Mouse (Mus musculus): ENCODE results near the gene Gpr107. TPM values are rescaled to one million over a fixed set of nuclear protein-coding genes. Genes with fewer than 3 reads are reported as not detected.

Gpr107 gene
- polyA plus RNA-seq, 1 experiment from 2014 or later: 23.6 TPM

DNA sequence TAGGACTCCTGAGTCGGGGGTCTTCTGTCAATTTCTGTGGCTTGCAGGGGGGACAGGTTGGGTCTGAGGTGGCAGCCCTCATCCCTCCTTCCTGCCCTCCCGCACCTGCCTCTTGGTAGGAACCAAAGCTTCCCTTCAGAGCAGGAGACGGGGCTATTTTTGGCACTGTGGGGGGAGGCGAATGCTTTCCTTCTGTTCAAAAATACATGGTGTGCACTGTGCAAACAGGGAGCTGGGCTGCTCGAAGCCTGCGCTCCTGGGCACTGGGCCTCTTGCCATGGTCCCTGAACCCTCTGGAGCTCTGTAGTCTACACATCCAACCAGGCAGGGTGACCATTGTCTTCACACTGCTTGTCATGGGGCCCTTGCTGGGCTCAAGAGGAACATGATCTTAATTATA, 105.0 kb downstream of the Gpr107 start:
- Histone ChIP-seq H3K27me3 (ENCODE audit: insufficient read depth, low read length) (no peaks in the 10 kb centered on the region), H3K27ac (ENCODE audit: low read depth) (peak overlapping the region; percentile 66; the same call in 1 of the 2 replicates), H3K4me3 (ENCODE audit: low read depth, low read length) (no peak overlapping the region), H3K36me3 (ENCODE audit: insufficient read depth) (no peaks in the 10 kb centered on the region), H3K4me1 (ENCODE audit: insufficient read depth) (peaks cover 22% of the 10 kb centered on the region), H3K9me3 (ENCODE audit: low read depth, low read length) (no peaks in the 10 kb centered on the region), H3K9ac (no peak overlapping the region), H3K4me2 (peak overlapping the region; percentile 41; the same call in 1 of the 2 replicates)
- ATAC-seq (ENCODE audit: insufficient read depth) (peak; percentile 16; the same call in 1 of the 2 replicates), DNase-seq (peak; percentile 23)
- WGBS: 47% methylated on average over 6 of the region's 6 CpGs
- TF ChIP-seq CTCF (IDR thresholded peaks at IDR 0.05; ENCODE audit: low read depth): no peak

DNA sequence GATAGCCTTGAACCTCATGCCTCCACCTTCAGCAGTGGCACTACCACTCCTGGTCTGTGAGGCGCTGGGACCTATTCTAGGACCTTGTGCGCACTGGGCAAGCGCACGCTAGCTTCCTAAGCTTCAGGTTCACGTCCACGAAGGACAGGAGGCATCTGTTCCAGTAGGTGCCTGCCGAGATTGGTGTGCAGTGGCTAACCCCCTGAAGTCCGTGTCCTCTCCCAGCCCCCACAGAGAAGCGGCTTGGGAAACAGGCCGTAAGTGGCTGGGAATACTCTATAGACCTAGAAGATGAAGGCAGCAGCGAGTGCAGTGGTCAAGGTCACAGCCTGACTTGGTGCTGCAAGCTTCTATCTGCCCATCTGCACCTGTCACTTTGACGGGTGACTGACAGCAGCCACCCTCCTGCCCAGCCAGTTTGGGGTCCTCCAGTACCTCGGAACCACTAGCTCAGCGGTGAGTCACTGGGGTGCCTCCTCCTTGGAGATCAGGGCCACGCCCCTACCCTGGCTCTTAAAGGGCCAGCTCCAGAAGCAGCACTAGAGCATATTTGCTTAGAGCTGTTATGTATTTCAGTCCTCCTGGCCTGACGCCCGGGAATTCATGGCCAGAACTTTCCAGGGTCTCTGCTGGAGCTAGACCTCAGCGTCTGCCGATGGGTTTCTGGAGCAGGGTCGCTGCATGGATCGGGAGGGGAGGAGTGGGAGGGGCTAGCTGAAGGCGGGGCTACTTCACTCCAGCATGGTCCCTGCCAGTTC, 106.7 kb downstream of the Gpr107 start:
- Histone ChIP-seq H3K27ac (ENCODE audit: low read depth) (peak overlapping the region; percentile 54; the same call in 1 of the 2 replicates), H3K4me3 (ENCODE audit: low read depth, low read length) (peak overlapping the region; percentile 40), H3K4me2 (peak overlapping the region; percentile 83), H3K9ac (peak overlapping the region; percentile 43), H3K27me3 (ENCODE audit: insufficient read depth, low read length) (no peaks in the 10 kb centered on the region), H3K9me3 (ENCODE audit: low read depth, low read length) (no peaks in the 10 kb centered on the region), H3K4me1 (ENCODE audit: insufficient read depth) (peaks cover 25% of the 10 kb centered on the region), H3K36me3 (ENCODE audit: insufficient read depth) (no peaks in the 10 kb centered on the region)
- ATAC-seq (ENCODE audit: insufficient read depth): peak; percentile 67
- DNase-seq: peak; percentile 93
- no peak for TF ChIP-seq CTCF (IDR thresholded peaks at IDR 0.05; ENCODE audit: low read depth)
- WGBS: 11% methylated on average over 22 of the region's 22 CpGs

DNA sequence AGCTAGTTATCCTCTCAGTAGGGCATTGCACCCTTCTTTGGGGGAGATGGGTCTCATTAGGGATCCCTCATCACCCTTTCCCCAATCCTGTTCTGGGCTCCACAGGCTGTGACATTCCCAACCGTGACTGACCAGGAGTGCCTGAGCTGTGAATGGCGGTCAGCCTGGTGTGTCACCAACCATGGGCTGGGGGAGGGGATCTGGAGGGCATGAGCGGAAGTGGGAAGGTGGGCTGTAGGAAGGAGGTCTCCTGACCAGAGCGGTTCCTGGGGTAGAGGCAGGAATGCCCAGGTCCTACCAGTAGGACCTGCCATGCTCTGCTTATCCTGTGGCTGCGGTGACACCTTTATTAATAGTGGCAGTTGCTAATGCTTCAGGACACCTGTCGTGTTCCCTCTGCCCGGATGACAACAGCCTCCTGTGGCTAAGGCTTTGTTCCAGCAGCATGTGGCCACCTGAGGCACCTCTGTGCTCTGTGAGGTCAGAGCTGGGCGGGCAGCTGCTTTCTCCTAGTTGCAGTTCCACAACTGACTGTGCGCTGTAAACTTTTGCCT, 107.3 kb downstream of the Gpr107 start:
- H3K9ac ChIP-seq: peak overlapping the region; percentile 43
- TF ChIP-seq CTCF (IDR thresholded peaks at IDR 0.05; ENCODE audit: low read depth): no peak
- peak; percentile 16; the same call in 1 of the 2 replicates for ATAC-seq (ENCODE audit: insufficient read depth)
- no peak for DNase-seq
- peaks cover 32% of the 10 kb centered on the region for H3K4me1 ChIP-seq (ENCODE audit: insufficient read depth)
- peak overlapping the region; percentile 83 for H3K4me2 ChIP-seq
- H3K27me3 ChIP-seq (ENCODE audit: insufficient read depth, low read length): no peaks in the 10 kb centered on the region
- H3K4me3 ChIP-seq (ENCODE audit: low read depth, low read length): peak overlapping the region; percentile 40
- H3K9me3 ChIP-seq (ENCODE audit: low read depth, low read length): no peaks in the 10 kb centered on the region
- H3K36me3 ChIP-seq (ENCODE audit: insufficient read depth): no peaks in the 10 kb centered on the region
- H3K27ac ChIP-seq (ENCODE audit: low read depth): peak overlapping the region; percentile 54; the same call in 1 of the 2 replicates
- 28% methylated on average over 9 of the region's 9 CpGs for WGBS

DNA sequence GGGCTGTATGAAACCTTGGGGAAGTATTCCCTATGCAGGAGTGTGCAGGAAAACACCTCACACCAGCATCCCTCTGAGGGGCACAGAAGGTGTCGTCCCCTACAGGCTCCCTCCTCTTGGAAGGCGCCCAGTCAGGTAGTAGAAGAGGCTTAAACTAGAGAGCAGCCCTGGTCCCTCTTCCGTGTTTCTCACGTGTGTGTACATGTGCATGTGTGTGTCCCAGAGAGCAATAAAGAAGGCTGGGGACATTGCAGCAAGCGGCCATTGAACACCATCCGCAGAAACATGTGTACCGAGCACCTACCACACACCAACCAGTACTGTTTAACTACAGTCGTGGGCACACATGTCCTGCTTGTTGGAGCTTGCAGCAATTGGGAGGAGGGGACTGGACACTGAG, 108.4 kb downstream of the Gpr107 start:
- no peak for DNase-seq
- Histone ChIP-seq H3K27me3 (ENCODE audit: insufficient read depth, low read length) (no peaks in the 10 kb centered on the region), H3K4me2 (no peak overlapping the region), H3K9ac (no peak overlapping the region), H3K9me3 (ENCODE audit: low read depth, low read length) (no peaks in the 10 kb centered on the region), H3K4me3 (ENCODE audit: low read depth, low read length) (no peak overlapping the region), H3K4me1 (ENCODE audit: insufficient read depth) (peaks cover 33% of the 10 kb centered on the region), H3K27ac (ENCODE audit: low read depth) (no peak overlapping the region), H3K36me3 (ENCODE audit: insufficient read depth) (no peaks in the 10 kb centered on the region)
- TF ChIP-seq CTCF (IDR thresholded peaks at IDR 0.05; ENCODE audit: low read depth): no peak
- WGBS: 83% methylated on average over 8 of the region's 8 CpGs
- no peak for ATAC-seq (ENCODE audit: insufficient read depth)

DNA sequence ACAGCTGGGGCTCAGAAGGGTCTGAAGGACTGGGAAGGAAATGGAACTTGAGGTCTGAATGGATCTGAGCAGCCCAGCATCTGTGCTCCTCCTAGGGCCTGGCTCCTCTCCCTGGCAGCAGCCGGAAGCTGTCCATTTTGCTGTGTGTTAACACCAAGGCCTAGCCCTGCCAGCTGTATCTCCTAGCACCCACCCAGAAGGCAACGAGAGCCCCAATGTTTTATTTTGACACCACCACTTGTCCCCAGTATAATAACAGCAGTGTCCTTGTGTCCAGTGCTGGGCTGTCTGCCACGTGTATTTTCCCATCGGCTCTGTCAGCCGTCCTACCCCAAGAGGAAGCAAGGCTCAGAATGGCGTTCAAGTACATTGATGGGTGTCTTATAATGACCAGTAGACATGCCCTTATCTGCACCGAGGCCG, 110.9 kb downstream of the Gpr107 start:
- DNase-seq: peak; percentile 77
- no peak for TF ChIP-seq CTCF (IDR thresholded peaks at IDR 0.05; ENCODE audit: low read depth)
- Histone ChIP-seq H3K9me3 (ENCODE audit: low read depth, low read length) (no peaks in the 10 kb centered on the region), H3K4me2 (no peak overlapping the region), H3K4me1 (ENCODE audit: insufficient read depth) (peaks cover 22% of the 10 kb centered on the region; the same call in 1 of the 2 replicates), H3K27ac (ENCODE audit: low read depth) (0 out of 2 replicates have a peak overlapping the region, but pooled peaks have one; percentile 24), H3K9ac (no peak overlapping the region), H3K36me3 (ENCODE audit: insufficient read depth) (no peaks in the 10 kb centered on the region), H3K4me3 (ENCODE audit: low read depth, low read length) (no peak overlapping the region), H3K27me3 (ENCODE audit: insufficient read depth, low read length) (no peaks in the 10 kb centered on the region)
- WGBS: 40% methylated on average over 8 of the region's 8 CpGs
- peak; percentile 45; the same call in 1 of the 2 replicates for ATAC-seq (ENCODE audit: insufficient read depth)

DNA sequence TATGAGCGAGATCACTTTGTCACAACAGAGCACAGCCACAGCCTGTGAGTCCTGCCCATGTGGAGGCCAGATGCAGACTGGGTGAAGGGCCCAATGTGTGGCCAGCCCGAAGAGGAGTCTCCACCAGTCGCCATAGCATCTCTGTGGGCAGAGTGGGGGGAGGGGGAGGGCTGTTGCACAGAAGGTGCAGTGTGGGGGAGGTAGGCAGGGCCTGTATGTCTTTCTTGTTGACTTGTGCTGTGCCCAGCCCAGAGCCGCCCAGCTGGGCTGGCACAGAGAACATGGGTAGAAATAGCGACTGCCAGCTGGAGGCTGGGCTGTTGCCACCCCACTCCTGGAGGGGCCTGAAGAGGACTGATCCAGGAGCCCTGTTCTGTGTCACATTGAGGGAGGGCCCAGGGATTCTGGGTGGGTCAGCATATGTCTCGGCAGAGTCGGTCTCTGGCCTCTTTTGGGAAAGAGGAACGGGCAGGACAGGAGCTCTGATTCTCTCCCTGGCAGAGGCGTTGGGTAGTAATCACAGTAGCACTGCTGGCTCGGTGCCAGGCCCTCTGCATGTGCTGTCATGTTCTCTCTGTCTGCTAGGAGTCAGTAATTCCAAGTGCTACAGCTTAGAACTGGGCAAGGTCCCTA, 111.7 kb downstream of the Gpr107 start:
- H3K27me3 ChIP-seq (ENCODE audit: insufficient read depth, low read length): no peaks in the 10 kb centered on the region
- no peak for ATAC-seq (ENCODE audit: insufficient read depth)
- no peaks in the 10 kb centered on the region for H3K36me3 ChIP-seq (ENCODE audit: insufficient read depth)
- no peak overlapping the region for H3K4me2 ChIP-seq
- H3K9ac ChIP-seq: no peak overlapping the region; the same call in 1 of the 2 replicates
- peak; percentile 85 for DNase-seq
- peak overlapping the region; percentile 46; the same call in 1 of the 2 replicates for H3K27ac ChIP-seq (ENCODE audit: low read depth)
- no peak overlapping the region for H3K4me3 ChIP-seq (ENCODE audit: low read depth, low read length)
- no peak for TF ChIP-seq CTCF (IDR thresholded peaks at IDR 0.05; ENCODE audit: low read depth)
- no peaks in the 10 kb centered on the region for H3K9me3 ChIP-seq (ENCODE audit: low read depth, low read length)
- H3K4me1 ChIP-seq (ENCODE audit: insufficient read depth): peaks cover 15% of the 10 kb centered on the region; the same call in 1 of the 2 replicates
- 40% methylated on average over 10 of the region's 10 CpGs for WGBS

DNA sequence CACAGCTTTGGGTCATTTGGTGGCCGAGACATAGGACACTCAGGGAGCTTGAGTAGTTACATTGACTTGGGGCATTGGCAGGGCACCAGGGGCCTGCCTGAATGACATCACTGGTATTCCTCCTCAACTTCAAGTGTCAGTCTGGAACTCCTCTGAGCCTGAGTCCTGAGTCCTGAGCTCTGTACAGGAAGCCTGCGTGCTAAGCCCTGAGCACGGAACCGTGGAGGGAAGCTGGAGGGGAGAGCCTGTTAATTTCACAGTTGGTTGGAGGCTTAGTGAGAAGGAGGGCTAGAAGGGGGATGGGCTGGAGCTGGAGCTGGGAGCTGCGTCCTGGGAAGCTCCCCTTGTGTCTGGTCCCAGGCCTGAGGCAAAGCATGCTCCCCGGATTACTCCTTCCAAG, 115.3 kb downstream of the Gpr107 start:
- Histone ChIP-seq H3K4me3 (ENCODE audit: low read depth, low read length) (no peak overlapping the region), H3K27me3 (ENCODE audit: insufficient read depth, low read length) (no peaks in the 10 kb centered on the region), H3K9ac (no peak overlapping the region), H3K27ac (ENCODE audit: low read depth) (no peak overlapping the region), H3K4me2 (no peak overlapping the region), H3K4me1 (ENCODE audit: insufficient read depth) (peaks cover 11% of the 10 kb centered on the region; the same call in 1 of the 2 replicates), H3K36me3 (ENCODE audit: insufficient read depth) (no peaks in the 10 kb centered on the region), H3K9me3 (ENCODE audit: low read depth, low read length) (no peaks in the 10 kb centered on the region)
- no peak for ATAC-seq (ENCODE audit: insufficient read depth)
- TF ChIP-seq CTCF (IDR thresholded peaks at IDR 0.05; ENCODE audit: low read depth): no peak
- no peak for DNase-seq
- 59% methylated on average over 6 of the region's 6 CpGs for WGBS

Other genes with a start within 250 kb of the Gpr107 start
- 17.7 and 18.4 TPM in 2 replicates for gene Ptges, start 222.5 kb upstream of the Gpr107 start, polyA plus RNA-seq (2014; fragmentation: Nextera tagmentation; extraction: Ambion mirVana)
- 41.0 and 41.8 TPM in 2 replicates for gene Tor1b, start 199.4 kb upstream of the Gpr107 start, polyA plus RNA-seq (2014; fragmentation: Nextera tagmentation; extraction: Ambion mirVana)
- gene Tor1a, start 184.4 kb upstream of the Gpr107 start, polyA plus RNA-seq (2014; fragmentation: Nextera tagmentation; extraction: Ambion mirVana): 66.4 and 71.6 TPM in 2 replicates
- 50.0 and 51.3 TPM in 2 replicates for gene BC005624, start 170.1 kb upstream of the Gpr107 start, polyA plus RNA-seq (2014; fragmentation: Nextera tagmentation; extraction: Ambion mirVana)
- 11.1 and 12.4 TPM in 2 replicates for gene Usp20, start 170.0 kb upstream of the Gpr107 start, polyA plus RNA-seq (2014; fragmentation: Nextera tagmentation; extraction: Ambion mirVana)
- gene Fnbp1, start 10.3 kb upstream of the Gpr107 start, polyA plus RNA-seq (2014; fragmentation: Nextera tagmentation; extraction: Ambion mirVana): 16.8 and 21.1 TPM in 2 replicates
- 26.5 and 28.6 TPM in 2 replicates for gene Ncs1, start 93.5 kb downstream of the Gpr107 start, polyA plus RNA-seq (2014; fragmentation: Nextera tagmentation; extraction: Ambion mirVana)
- 1.1 and 1.3 TPM in 2 replicates for gene Hmcn2, start 162.1 kb downstream of the Gpr107 start, polyA plus RNA-seq (2014; fragmentation: Nextera tagmentation; extraction: Ambion mirVana)